Mouse (Mus musculus): ENCODE data around the gene Rasl10b.

DNA sequence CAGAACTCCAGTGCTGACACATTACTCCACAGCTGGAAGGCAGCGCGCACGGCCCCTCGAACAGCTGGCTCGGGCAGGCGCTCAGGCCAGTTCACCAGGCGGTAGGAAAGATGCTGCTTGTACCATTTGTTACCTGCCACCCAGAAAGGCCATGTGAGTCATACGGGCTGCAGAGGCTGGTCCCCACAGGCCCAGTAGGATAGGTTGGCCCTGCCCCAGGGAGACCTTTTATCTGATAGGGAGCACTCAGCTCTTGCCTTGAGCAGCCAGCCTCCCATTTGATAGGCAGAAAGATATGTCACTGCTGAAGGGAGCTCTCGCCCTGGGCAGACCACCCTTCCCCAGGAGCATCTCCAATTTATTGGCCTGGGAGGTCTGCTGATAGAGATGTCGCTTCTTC, 38.7 kb downstream of the Rasl10b start:
- no peak for TF ChIP-seq POLR2A (IDR thresholded peaks at IDR 0.05; ENCODE audit: borderline replicate concordance, extremely low read depth, insufficient read depth, insufficient read length, poor library complexity, severe bottlenecking)
- no peak for TF ChIP-seq CTCF (IDR thresholded peaks at IDR 0.05; ENCODE audit: borderline replicate concordance, extremely low read depth, insufficient read depth, insufficient read length)

Measured in brain, embryonic 14.5 days (tissue).